Mouse (Mus musculus): ENCODE results near the gene Car8.

Car8 gene

DNA sequence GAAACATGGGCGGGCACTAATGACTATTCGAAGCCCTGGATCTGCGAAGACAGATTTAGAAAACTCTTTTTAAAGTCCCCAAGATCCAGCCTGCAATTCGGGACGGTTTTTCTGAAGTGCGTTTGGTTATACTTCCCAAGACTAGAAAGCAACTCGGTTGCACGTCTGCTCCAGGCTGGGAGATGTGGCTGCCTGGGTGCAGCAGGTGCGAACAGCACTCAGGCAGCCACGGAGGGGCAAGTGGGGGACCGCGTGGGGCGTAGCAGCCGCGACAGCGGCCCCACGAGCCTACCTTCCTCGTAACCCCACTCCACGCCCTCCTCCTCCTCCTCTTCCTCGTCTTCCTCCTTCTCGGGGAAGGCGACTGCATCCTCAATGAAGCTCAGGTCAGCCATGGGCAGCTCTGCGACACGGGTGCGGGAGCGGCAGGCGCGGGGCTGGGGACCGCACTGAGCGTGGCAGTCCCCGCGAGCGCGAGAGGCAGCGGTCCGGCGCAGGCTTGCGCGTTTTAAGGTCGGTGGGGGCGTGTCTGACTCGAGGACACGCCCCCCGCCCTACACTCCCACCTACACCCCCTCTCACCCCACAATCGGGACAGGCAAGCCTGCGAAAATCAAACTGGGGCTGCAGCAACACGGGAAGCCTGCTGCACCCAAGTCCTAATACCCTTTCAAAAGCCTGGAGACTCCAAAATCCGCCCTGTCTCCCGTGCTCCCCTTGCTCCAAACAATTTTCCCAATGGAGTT lies at the start of gene Car8:
Car8 (minus strand) TSS at position 482 of the 746 bp plus-strand sequence.
- peak; percentile 5 for DNase-seq (ENCODE audit: low spot score)

- no peak for DNase-seq (ENCODE audit: low spot score)
Observed at GRCm38 (mm10) chr4:8284934-8285333, 46.1 kb upstream of the Car8 start.

GRCm38 (mm10) chr4:8278159-8278558 lies 39.3 kb upstream of the Car8 start:
- DNase-seq (ENCODE audit: low spot score), result no peak

DNA sequence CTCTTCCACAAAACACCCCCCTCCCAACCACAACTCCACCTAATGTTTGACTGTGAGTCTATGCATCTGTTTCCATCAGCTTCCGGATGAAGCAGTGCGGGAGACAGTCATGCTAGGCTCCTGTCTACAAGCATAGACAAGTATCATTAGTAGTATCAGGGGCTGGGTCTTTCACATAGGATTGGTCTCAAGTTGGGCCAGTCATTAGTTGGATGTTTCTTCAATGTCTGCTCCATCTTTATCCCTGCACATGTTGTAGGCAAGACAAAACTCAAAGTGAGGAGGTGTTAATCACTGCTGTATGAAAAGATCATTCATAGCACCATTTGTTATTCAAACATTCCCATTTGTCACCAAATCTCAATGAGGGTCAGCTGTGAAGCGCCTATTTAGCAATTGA lies 11.0 kb upstream of the Car8 start:
- no peak for DNase-seq (ENCODE audit: low spot score)

DNA sequence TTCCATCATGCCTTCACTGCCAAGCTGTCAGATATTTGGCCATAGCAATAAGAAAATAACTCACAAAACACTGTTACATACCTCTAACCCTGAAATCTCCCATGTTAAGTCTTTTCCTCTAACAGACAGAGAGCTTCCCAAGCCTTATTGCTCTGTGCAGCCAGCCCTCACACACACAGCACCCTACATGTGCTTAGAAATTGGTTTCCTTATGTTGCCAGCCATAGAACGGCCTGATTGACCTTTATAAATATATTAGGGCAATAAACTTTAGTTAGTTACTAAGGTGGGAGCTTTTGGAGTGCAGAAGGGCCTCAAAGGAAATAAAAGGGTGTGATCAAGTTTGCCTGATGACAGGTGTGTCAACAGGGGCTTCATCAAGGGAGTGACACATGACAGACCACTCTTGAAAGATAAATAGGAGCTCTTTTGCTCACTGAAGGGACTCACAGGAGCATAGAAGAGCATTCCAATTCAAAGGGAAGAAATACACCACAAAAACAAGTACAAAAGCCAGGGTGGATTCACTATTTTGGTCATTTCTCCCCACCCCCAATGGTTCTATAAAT lies 6.7 kb upstream of the Car8 start:
- no peak for DNase-seq (ENCODE audit: low spot score)

GRCm38 (mm10) chr4:8245062-8245461 lies 6.2 kb upstream of the Car8 start:
- DNase-seq (ENCODE audit: low spot score), result no peak

DNA sequence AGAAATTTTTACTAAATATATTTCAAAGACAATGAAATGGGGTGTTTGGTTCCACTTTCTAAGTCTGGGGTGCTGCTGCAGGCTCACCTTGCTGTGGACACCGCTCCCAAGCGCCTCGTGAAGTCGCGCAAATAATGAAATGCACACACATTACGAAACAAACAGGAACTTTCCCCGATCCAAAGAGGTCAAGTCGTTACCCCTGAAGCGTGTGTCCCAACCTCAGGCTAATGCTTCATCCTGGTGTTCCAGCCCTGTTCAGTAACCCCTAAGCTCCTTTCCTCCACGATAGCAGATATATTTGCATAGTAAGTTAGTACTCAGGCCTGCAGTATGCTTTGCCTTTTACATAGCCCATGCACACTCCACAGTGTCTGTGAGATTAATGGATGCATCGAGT lies 858 bp upstream of the Car8 start:
- no peak for DNase-seq (ENCODE audit: low spot score)

GRCm38 (mm10) chr4:8239306-8239670 lies 447 bp upstream of the Car8 start:
- no peak for DNase-seq (ENCODE audit: low spot score)

GRCm38 (mm10) chr4:8232393-8233111 lies 6.3 kb downstream of the Car8 start:
- DNase-seq (ENCODE audit: low spot score), result no peak

- no peak for DNase-seq (ENCODE audit: low spot score)
Observed at GRCm38 (mm10) chr4:8231291-8231871, 7.5 kb downstream of the Car8 start.

DNA sequence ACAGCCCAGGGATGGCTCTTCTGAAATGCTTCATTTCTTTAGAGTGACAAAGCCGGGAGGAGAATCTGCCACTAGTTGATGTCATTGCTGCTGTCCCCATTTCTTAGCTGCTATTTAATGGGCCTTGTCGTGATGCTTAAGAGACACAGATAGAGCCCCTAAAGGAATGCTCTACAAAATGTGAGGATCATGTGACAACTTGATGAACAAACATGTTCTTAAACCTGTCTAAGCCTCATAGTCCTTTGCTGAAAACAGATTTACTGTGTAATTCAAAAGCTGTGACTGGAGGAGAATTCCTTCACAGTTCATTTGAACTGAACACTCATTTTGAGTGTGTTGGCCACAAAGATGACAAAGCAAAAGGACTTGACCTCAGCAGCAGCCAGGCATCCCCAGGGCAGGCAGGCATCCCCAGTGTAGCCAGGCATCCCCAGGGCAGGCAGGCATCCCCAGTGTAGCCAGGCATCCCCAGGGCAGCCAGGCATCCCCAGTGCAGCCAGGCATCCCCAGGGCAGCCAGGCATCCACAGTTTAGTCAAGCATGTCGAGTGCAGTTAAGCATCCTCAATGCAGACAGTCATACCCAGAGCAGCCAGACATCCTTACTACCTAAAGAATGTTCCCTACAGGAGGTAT lies 9.1 kb downstream of the Car8 start:
- DNase-seq (ENCODE audit: low spot score), result no peak

- no peak for DNase-seq (ENCODE audit: low spot score)
Observed at GRCm38 (mm10) chr4:8218941-8219340, 19.9 kb downstream of the Car8 start.

- DNase-seq (ENCODE audit: low spot score), result no peak
Observed at GRCm38 (mm10) chr4:8218004-8218403, 20.8 kb downstream of the Car8 start.

- DNase-seq (ENCODE audit: low spot score), result no peak
Observed at GRCm38 (mm10) chr4:8217272-8217671, 21.6 kb downstream of the Car8 start.

DNA sequence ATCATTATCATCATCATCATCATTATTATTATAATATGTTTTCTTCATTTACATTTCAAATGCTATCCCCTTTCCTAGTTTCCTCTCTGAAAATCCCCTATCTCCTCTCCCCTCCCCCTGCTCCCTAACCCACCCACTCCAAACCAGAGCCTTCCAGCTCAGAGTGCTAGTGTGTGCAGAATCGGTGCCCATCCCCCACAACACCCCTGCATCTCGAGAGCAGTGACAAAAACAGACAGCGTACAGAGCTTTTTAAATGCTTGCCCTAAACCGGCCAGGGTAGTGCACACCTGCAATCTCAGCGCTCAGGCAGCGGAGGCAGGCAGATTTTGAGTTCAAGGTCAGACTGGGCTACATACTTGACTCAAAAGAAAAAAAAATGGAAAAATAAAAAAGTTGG lies 22.3 kb downstream of the Car8 start:
- no peak for DNase-seq (ENCODE audit: low spot score)

DNA sequence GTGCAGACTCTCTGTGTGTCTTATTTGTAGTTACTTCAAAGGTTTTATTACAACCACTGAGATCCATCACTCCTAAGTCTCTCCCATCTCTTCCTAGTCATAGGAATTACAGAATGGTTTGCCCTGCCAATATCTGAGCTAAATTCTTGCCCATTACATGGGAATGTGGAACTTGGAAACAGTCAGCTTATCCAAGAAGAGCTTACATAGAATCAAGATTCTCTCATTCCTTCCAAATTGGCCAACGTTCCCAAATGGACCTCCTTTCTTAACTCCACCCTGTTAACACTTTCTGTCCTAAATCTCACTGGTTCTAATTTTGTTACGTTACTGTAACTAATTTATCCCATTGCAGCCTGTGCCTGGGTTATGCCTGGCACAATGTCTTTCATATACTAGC lies 25.2 kb downstream of the Car8 start:
- no peak for DNase-seq (ENCODE audit: low spot score)

- DNase-seq (ENCODE audit: low spot score), result no peak
Observed at GRCm38 (mm10) chr4:8212873-8213569, 25.8 kb downstream of the Car8 start.

GRCm38 (mm10) chr4:8210452-8210851 lies 28.4 kb downstream of the Car8 start:
- no peak for DNase-seq (ENCODE audit: low spot score)

DNA sequence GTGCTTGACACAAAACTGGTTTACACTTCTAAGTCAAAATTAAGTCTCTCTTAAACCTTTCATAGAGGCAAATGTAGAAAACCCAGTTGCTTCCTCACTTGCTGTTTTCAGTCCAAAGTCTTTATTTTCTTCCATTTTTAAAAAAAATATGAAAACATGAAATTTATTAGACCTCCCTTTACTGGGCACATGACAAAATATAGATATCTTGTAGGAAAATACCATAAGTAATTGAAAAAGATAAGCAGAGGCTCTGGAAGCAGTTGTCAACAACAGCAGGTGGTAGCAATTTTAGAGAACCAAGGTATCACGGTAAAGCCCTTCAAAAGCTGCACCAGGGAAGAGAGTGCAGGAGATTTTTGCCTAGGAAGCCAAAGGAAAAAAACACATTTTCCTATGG lies 30.9 kb downstream of the Car8 start:
- no peak for DNase-seq (ENCODE audit: low spot score)

GRCm38 (mm10) chr4:8206918-8207573 lies 31.8 kb downstream of the Car8 start:
- peak; percentile 4 for DNase-seq (ENCODE audit: low spot score)

- DNase-seq (ENCODE audit: low spot score), result no peak
Observed at GRCm38 (mm10) chr4:8205089-8205649, 33.7 kb downstream of the Car8 start.
